Mouse (Mus musculus) stomach, embryonic 15.5 days (tissue): ENCODE measurements around the gene 1700025C18Rik. TPM values are rescaled to one million over a fixed set of nuclear protein-coding genes. Genes with fewer than 3 reads are reported as not detected.

Experiments
- ATAC-seq: fragments of 200-750 bp; cut with Nextera tagmentation; 2 replicates; pipeline ENCODE4 v1.8.0; 2017; ENCODE audit warnings: low read depth, moderate number of reproducible peaks, moderate TSS enrichment; ENCODE audit not compliant: insufficient read depth, low FRiP score
- H3K27ac ChIP-seq: fragments of 300-500 bp; sonication (generic); 2 replicates; pipeline ENCODE4 v1.5.1; 2015; ENCODE audit warnings: mild to moderate bottlenecking, inconsistent platforms
- H3K27me3 ChIP-seq: fragments of 300-500 bp; sonication (generic); replicated peaks from 2 replicates; pipeline ENCODE4 v1.6.1; 2015; ENCODE audit warnings: inconsistent platforms
- H3K36me3 ChIP-seq: fragments of 300-500 bp; sonication (generic); 2 replicates; pipeline ENCODE4 v1.6.1; 2015; ENCODE audit warnings: inconsistent platforms
- H3K4me1 ChIP-seq: fragments of 300-500 bp; sonication (generic); 2 replicates; pipeline ENCODE4 v1.6.1; 2015; ENCODE audit warnings: inconsistent platforms
- H3K4me2 ChIP-seq: fragments of 300-500 bp; sonication (generic); 2 replicates; pipeline ENCODE4 v1.6.1; 2015; ENCODE audit warnings: mild to moderate bottlenecking, inconsistent platforms
- H3K4me3 ChIP-seq: fragments of 300-500 bp; sonication (generic); replicated peaks from 2 replicates; pipeline ENCODE4 v1.5.1; 2015; ENCODE audit warnings: inconsistent platforms
- H3K9ac ChIP-seq: fragments of 300-500 bp; sonication (generic); 2 replicates; pipeline ENCODE4 v1.6.1; 2015; ENCODE audit warnings: inconsistent platforms
- H3K9me3 ChIP-seq: fragments of 300-500 bp; sonication (generic); 2 replicates; pipeline ENCODE4 v1.6.1; 2016; ENCODE audit warnings: inconsistent platforms
- WGBS: fragments of 180-500 bp; shearing (Covaris S2); methylation state at CpG from one replicate; pipeline ENCODE4 v1.1.7; 2015; 5-methylcytosine and 5-hydroxymethylcytosine counted together
- polyA plus RNA-seq: library from polyadenylated mRNA; unstranded; fragments of >200 nt; fragmentation: Nextera tagmentation; extraction: Ambion mirVana; gene quantifications from 2 replicates; pipeline ENCODE4 v1.2.1, GENCODE M21; 2015

1700025C18Rik gene
- polyA plus RNA-seq = not detected in 2 replicates

DNA sequence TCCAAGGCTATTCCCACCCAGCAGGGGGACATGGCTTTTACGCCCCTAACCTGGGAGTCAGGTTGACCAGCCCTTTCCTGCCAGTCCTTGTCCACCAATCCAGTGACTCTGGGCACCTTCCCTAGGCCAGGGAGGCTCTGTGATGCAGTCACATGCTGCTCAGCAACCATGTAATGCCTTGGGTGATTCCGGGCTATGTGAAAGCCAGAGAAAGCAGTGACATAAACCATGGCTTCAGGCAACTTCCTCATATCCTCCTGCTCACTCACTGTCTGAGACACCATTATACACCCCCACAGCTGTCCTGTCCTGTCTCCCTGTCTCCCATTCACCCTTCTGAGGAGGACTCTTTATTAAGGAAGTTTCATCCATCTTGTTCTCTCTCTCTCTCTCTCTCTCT lies at the start of gene 1700025C18Rik:
1700025C18Rik (minus strand) TSS at position 101 of the 400 bp plus-strand sequence.
- Histone ChIP-seq H3K9ac (no peak within 1 kb of the TSS), H3K4me2 (no peak within 1 kb of the TSS), H3K27ac (no peak within 1 kb of the TSS), H3K4me1 (no peaks in the 10 kb centered on the region), H3K9me3 (no peaks in the 10 kb centered on the region), H3K4me3 (no peak within 1 kb of the TSS), H3K36me3 (no peaks in the 10 kb centered on the region), H3K27me3 (no peaks in the 10 kb centered on the region)
- WGBS = 69% methylated on average over 2 of the region's 2 CpGs
- ATAC-seq = no peak

GRCm38 (mm10) chr2:165136049-165136448 lies 45.5 kb upstream of the 1700025C18Rik start:
- WGBS = 18% methylated on average over 16 of the region's 16 CpGs
- ATAC-seq = peak; percentile 57; the same call in 1 of the 2 replicates
- Histone ChIP-seq H3K27me3 (no peaks in the 10 kb centered on the region), H3K27ac (peak overlapping the region; percentile 71), H3K4me1 (peaks cover 17% of the 10 kb centered on the region), H3K9me3 (no peaks in the 10 kb centered on the region), H3K4me2 (0 out of 2 replicates have a peak overlapping the region, but pooled peaks have one; percentile 6), H3K4me3 (no peak overlapping the region), H3K36me3 (no peaks in the 10 kb centered on the region), H3K9ac (no peak overlapping the region)

- Histone ChIP-seq H3K4me3 (no peak overlapping the region), H3K9me3 (no peaks in the 10 kb centered on the region), H3K9ac (no peak overlapping the region), H3K27ac (no peak overlapping the region), H3K4me1 (peaks cover 17% of the 10 kb centered on the region), H3K4me2 (peak overlapping the region; percentile 25), H3K36me3 (no peaks in the 10 kb centered on the region), H3K27me3 (no peaks in the 10 kb centered on the region)
- WGBS = under 1% methylated on average over 15 of the region's 15 CpGs
- no peak for ATAC-seq
These were observed 43.0 kb upstream of the 1700025C18Rik start for GRCm38 (mm10) chr2:165133566-165133965.

GRCm38 (mm10) chr2:165131428-165131827 lies 40.9 kb upstream of the 1700025C18Rik start:
- ATAC-seq = no peak
- no peaks in the 10 kb centered on the region for H3K27me3 ChIP-seq
- no peaks in the 10 kb centered on the region for H3K36me3 ChIP-seq
- H3K4me3 ChIP-seq = no peak overlapping the region
- H3K4me1 ChIP-seq = peaks cover 14% of the 10 kb centered on the region
- H3K4me2 ChIP-seq = no peak overlapping the region
- 46% methylated on average over 12 of the region's 12 CpGs for WGBS
- no peaks in the 10 kb centered on the region for H3K9me3 ChIP-seq
- no peak overlapping the region for H3K27ac ChIP-seq
- H3K9ac ChIP-seq = no peak overlapping the region

- Histone ChIP-seq H3K4me3 (no peak overlapping the region), H3K27me3 (0 out of 2 replicates have a peak, but pooled peaks cover 4% of the 10 kb centered on the region), H3K4me1 (peaks cover 8% of the 10 kb centered on the region; the same call in 1 of the 2 replicates), H3K27ac (no peak overlapping the region), H3K4me2 (no peak overlapping the region), H3K9ac (no peak overlapping the region), H3K9me3 (no peaks in the 10 kb centered on the region), H3K36me3 (no peaks in the 10 kb centered on the region)
- no peak for ATAC-seq
- 37% methylated on average over 4 of the region's 4 CpGs for WGBS
These were observed 38.6 kb upstream of the 1700025C18Rik start for GRCm38 (mm10) chr2:165129189-165129588.

GRCm38 (mm10) chr2:165126896-165127562 lies 36.5 kb upstream of the 1700025C18Rik start:
- Histone ChIP-seq H3K27ac (no peak overlapping the region), H3K27me3 (0 out of 2 replicates have a peak, but pooled peaks cover 4% of the 10 kb centered on the region), H3K36me3 (no peaks in the 10 kb centered on the region), H3K9ac (no peak overlapping the region), H3K9me3 (no peaks in the 10 kb centered on the region), H3K4me1 (no peaks in the 10 kb centered on the region), H3K4me3 (no peak overlapping the region), H3K4me2 (no peak overlapping the region)
- ATAC-seq = no peak
- WGBS = 53% methylated on average over 10 of the region's 10 CpGs

- no peak overlapping the region for H3K4me2 ChIP-seq
- no peak overlapping the region for H3K27ac ChIP-seq
- H3K4me3 ChIP-seq = no peak overlapping the region
- 26% methylated on average over 10 of the region's 10 CpGs for WGBS
- no peaks in the 10 kb centered on the region for H3K9me3 ChIP-seq
- H3K9ac ChIP-seq = no peak overlapping the region
- H3K4me1 ChIP-seq = peaks cover 4% of the 10 kb centered on the region; the same call in 1 of the 2 replicates
- peaks cover 33% of the 10 kb centered on the region for H3K27me3 ChIP-seq
- no peaks in the 10 kb centered on the region for H3K36me3 ChIP-seq
- ATAC-seq = peak; percentile 55; the same call in 1 of the 2 replicates
These were observed 30.8 kb upstream of the 1700025C18Rik start for GRCm38 (mm10) chr2:165121206-165121840.

GRCm38 (mm10) chr2:165120765-165121164 lies 30.2 kb upstream of the 1700025C18Rik start:
- Histone ChIP-seq H3K9ac (no peak overlapping the region), H3K27ac (no peak overlapping the region), H3K27me3 (peaks cover 39% of the 10 kb centered on the region), H3K4me3 (no peak overlapping the region), H3K4me1 (peaks cover 4% of the 10 kb centered on the region; the same call in 1 of the 2 replicates), H3K9me3 (no peaks in the 10 kb centered on the region), H3K4me2 (no peak overlapping the region), H3K36me3 (no peaks in the 10 kb centered on the region)
- ATAC-seq = no peak
- WGBS = 52% methylated on average over 9 of the region's 9 CpGs

GRCm38 (mm10) chr2:165113733-165114132 lies 23.2 kb upstream of the 1700025C18Rik start:
- Histone ChIP-seq H3K4me2 (no peak overlapping the region), H3K4me1 (peaks cover 3% of the 10 kb centered on the region; the same call in 1 of the 2 replicates), H3K4me3 (no peak overlapping the region), H3K36me3 (no peaks in the 10 kb centered on the region), H3K9ac (no peak overlapping the region), H3K27ac (no peak overlapping the region), H3K27me3 (peaks cover 88% of the 10 kb centered on the region), H3K9me3 (no peaks in the 10 kb centered on the region)
- 0 out of 2 replicates have a peak, but pooled peaks have one; percentile 15 for ATAC-seq
- WGBS = 13% methylated on average over 11 of the region's 11 CpGs

DNA sequence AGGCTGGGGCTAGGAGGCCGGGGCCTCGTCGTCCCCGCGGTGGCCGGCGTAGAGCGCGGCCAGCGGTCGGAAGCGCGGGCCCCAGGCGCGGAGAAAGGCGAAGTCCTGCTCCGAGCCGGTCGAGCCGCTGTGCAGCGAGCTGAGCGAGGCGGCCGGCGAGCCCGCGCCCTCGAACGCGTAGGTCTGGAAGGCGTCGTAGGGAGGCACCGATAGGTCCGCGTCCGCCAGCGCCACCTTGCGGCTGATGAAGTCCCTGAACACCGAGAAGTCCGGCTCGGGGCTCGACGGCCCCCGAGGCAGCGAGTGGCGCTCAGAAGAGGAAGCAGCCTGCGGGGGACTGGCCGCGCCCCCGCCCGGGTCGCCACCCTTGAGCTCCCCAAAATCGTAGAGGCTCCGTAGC lies 21.6 kb upstream of the 1700025C18Rik start:
- H3K27me3 ChIP-seq = peaks cover 89% of the 10 kb centered on the region
- no peaks in the 10 kb centered on the region for H3K9me3 ChIP-seq
- H3K9ac ChIP-seq = no peak overlapping the region
- no peak overlapping the region for H3K27ac ChIP-seq
- no peaks in the 10 kb centered on the region for H3K36me3 ChIP-seq
- H3K4me2 ChIP-seq = peak overlapping the region; percentile 29; the same call in 1 of the 2 replicates
- H3K4me3 ChIP-seq = peak overlapping the region; percentile 13
- whole genome bisulfite sequencing = under 1% methylated on average over 54 of the region's 54 CpGs
- ATAC-seq = peak; percentile 70
- H3K4me1 ChIP-seq = peaks cover 3% of the 10 kb centered on the region; the same call in 1 of the 2 replicates

GRCm38 (mm10) chr2:165106585-165106984 lies 16.0 kb upstream of the 1700025C18Rik start:
- Histone ChIP-seq H3K4me1 (no peaks in the 10 kb centered on the region), H3K4me3 (no peak overlapping the region), H3K9me3 (no peaks in the 10 kb centered on the region), H3K36me3 (no peaks in the 10 kb centered on the region), H3K27ac (no peak overlapping the region), H3K9ac (no peak overlapping the region), H3K27me3 (peaks cover 68% of the 10 kb centered on the region), H3K4me2 (no peak overlapping the region)
- 22% methylated on average over 18 of the region's 18 CpGs for WGBS
- no peak for ATAC-seq

- Histone ChIP-seq H3K36me3 (no peaks in the 10 kb centered on the region), H3K27me3 (peaks cover 62% of the 10 kb centered on the region), H3K4me3 (no peak overlapping the region)
These were observed 15.0 kb upstream of the 1700025C18Rik start for GRCm38 (mm10) chr2:165105513-165106079.

More at GRCm38 (mm10) chr2:165105513-165106079, 15.0 kb upstream of the 1700025C18Rik start:
- Histone ChIP-seq H3K9ac (no peak overlapping the region), H3K27ac (no peak overlapping the region), H3K9me3 (no peaks in the 10 kb centered on the region), H3K4me1 (no peaks in the 10 kb centered on the region), H3K4me2 (no peak overlapping the region)
- 62% methylated on average over 16 of the region's 16 CpGs for WGBS
- no peak for ATAC-seq
